Mouse (Mus musculus): ENCODE measurements around the gene Cyp2d9. TPM values are rescaled to one million over a fixed set of nuclear protein-coding genes. Genes with fewer than 3 reads are reported as not detected.
"Not testable (repeated sequence)": the region's sequence is repeated elsewhere in the genome, so short reads cannot be mapped to it uniquely, and the experiment has no call there.

The Cyp2d9 gene
- not detected for total RNA-seq (2022)

DNA sequence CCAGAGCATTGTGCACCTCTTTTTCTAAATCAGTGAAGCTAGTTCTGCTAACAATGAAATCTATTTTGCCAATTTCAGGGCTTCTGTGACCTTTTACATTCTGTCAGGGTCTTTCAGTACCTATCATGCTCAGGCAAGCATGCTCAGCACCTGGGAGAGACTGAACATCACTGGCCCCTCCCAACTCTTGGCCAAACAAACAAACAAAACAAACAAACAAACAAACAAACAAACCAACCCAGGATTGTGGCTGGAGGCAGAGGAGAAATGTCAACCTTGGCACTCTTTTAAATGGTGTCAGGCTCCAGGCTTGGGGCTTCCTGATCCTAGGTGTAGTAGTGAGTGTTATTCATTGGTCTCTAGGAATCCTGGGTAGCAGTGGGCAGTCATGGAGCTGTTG, at the start of gene Cyp2d9:
TSS of gene Cyp2d9 (plus strand) at position 301 of the 400 bp plus-strand sequence.
- DNase-seq (ENCODE audit: low spot score in 2 of 2): no peak

GRCm38 (mm10) chr15:82385729-82386128, 47.5 kb upstream of the Cyp2d9 start:
- DNase-seq (ENCODE audit: low spot score in 2 of 2): no peak

DNA sequence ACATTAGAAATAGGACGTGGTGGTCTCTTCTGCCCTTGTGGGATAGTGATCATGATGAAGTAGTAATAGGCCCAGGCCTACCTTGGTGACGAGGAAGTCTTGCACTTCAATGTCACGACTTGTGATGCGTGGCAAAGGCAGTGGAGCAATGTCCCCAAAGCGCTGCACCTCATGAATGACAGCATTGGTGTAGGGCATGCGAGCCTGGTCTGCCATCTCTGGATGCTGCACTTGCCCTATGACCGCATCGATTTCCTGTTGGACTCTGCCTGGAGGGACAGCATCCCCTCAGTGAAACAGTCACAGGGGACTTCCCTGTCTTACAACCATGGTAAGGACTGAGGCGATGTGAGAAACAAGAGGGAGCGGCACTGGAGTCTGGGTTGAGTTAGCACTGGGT, 43.3 kb upstream of the Cyp2d9 start:
- not testable (repeated sequence) for DNase-seq (ENCODE audit: low spot score in 2 of 2)

- DNase-seq (ENCODE audit: low spot score in 2 of 2): not testable (repeated sequence)
These were observed 39.3 kb upstream of the Cyp2d9 start, which contains the start of gene Cyp2d11 for GRCm38 (mm10) chr15:82393922-82394321. Gene Cyp2d11, minus strand, starts transcription at chr15:82394022.

DNA sequence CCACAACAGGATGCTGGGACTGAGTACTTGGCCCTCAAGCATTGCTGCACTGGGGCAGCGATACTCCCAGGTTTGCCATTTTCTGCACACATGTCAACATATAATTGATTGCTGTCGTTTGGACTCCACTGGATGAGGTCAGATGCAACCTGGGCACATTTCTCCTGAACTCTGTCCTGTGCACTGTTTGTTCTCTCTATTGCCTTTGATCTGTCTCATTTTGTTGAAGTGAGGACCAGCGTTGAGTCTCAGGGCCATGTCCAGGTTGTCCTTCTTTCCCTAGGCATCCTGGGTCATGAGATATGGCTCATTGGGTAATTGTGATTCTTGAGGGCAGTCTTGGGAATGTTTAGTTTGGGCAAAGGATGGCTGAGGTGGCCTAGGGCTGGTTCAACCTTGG, 37.3 kb upstream of the Cyp2d9 start:
- DNase-seq (ENCODE audit: low spot score in 2 of 2): not testable (repeated sequence)

GRCm38 (mm10) chr15:82401516-82401915, 31.7 kb upstream of the Cyp2d9 start:
- no peak for DNase-seq (ENCODE audit: low spot score in 2 of 2)

DNA sequence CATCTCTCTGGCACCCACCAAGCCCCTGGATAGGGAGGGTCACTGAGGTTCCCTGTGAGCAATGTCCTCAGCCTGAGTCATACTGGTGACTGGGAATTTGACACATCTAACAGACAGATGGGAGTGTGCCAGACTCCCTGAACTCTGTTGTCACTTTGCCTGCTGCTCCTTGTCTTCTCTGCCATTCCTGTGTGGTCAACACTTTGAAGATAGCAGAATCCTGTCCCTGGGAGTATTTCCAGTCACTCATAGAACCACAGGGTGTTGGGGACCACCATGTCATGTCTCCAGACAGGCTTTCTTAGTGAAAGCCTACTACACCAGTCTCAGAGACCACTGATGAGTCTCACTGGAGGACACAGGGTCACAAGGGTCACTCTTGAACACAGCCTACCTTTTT, 31.1 kb upstream of the Cyp2d9 start:
- no peak for DNase-seq (ENCODE audit: low spot score in 2 of 2)

GRCm38 (mm10) chr15:82402741-82403140, 30.5 kb upstream of the Cyp2d9 start:
- no peak for DNase-seq (ENCODE audit: low spot score in 2 of 2)

DNA sequence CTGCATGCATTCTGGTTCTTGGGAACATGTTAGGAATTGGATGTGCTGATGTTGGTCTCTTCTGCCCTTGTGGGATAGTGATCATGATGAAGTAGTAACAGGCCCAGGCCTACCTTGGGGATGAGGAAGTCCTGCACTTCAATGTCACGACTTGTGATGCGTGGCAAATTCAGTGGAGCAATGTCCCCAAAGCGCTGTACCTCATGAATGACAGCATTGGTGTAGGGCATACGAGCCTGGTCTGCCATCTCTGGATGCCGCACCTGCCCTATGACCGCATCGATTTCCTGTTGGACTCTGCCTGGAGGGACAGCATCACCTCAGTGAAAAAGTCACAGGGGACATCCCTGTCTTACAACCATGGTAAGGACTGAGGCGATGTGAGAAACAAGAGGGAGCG, 29.6 kb upstream of the Cyp2d9 start:
- no peak for DNase-seq (ENCODE audit: low spot score in 2 of 2)

DNA sequence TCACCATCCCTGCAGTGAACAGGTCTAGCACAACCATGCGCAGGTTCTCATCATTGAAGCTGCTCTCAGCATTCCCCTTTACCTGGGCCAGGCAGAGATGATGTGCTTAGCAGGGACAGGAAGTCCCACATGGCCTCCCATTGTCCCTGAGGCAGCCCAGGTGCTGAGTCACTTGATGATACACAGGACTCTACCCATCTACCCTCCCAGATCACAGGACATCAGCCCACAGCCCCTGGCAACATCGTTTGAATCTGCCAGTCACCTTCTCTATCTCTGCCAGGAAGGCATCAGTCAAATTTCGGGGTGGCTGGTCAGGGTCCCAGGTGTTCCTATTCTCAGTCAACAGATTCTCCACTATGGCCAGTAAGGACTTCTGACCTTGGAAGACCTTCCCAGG, 29.1 kb upstream of the Cyp2d9 start:
- DNase-seq (ENCODE audit: low spot score in 2 of 2): no peak

- DNase-seq (ENCODE audit: low spot score in 2 of 2): no peak
These were observed 26.3 kb upstream of the Cyp2d9 start, which contains the start of gene Cyp2d10 for GRCm38 (mm10) chr15:82406981-82407380. Gene Cyp2d10, minus strand, starts transcription at chr15:82407195.

DNA sequence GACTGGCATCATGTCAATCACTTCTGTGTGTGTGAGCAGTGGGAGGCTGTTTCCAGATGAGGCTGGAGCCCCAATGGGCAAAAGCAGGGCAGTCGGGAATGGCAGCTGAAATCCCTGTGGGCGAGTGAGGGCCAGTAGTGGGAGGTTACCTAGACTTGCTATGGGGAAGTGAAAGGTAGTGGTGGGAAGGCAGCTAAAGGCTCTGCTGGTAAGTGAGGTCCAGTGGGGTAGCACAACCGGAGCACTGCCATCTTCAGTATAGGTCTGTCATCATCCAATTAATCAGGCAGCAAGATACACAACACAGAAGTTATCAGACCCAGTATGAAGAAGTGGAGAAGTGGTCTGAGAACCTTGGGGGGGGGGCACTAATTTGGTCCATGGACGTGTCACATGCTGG, 25.7 kb upstream of the Cyp2d9 start:
- DNase-seq (ENCODE audit: low spot score in 2 of 2): no peak

GRCm38 (mm10) chr15:82416797-82417789, 16.1 kb upstream of the Cyp2d9 start:
- peak; percentile 55 to 74 for DNase-seq (ENCODE audit: low spot score in 2 of 2)

- no peak for DNase-seq (ENCODE audit: low spot score in 2 of 2)
These were observed 14.6 kb upstream of the Cyp2d9 start for GRCm38 (mm10) chr15:82418616-82419015.

GRCm38 (mm10) chr15:82422935-82423334, 10.3 kb upstream of the Cyp2d9 start:
- DNase-seq (ENCODE audit: low spot score in 2 of 2): no peak

DNA sequence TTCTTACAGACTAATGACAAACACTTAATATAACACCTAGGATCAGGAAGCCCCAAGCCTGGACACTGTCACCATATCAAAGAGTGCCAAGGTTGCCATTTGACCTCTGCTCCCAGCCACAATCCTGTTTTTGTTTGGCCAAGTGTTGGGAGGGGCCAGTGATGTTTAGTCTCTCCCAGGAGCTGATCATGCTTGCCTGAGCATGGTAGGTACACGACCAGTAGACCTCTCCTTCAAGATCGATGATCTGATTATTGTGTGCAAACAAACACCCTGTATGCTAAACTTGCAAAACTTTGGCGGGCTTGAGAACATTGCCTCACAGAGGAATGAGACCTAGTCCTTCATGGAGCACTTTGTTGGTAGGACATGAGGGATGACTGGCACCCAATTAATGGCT, 9.8 kb upstream of the Cyp2d9 start:
- no peak for DNase-seq (ENCODE audit: low spot score in 2 of 2)

- DNase-seq (ENCODE audit: low spot score in 2 of 2): no peak
These were observed 384 bp downstream of the Cyp2d9 start for GRCm38 (mm10) chr15:82433621-82434020.

GRCm38 (mm10) chr15:82434541-82434940, 1.3 kb downstream of the Cyp2d9 start:
- DNase-seq (ENCODE audit: low spot score in 2 of 2): no peak

DNA sequence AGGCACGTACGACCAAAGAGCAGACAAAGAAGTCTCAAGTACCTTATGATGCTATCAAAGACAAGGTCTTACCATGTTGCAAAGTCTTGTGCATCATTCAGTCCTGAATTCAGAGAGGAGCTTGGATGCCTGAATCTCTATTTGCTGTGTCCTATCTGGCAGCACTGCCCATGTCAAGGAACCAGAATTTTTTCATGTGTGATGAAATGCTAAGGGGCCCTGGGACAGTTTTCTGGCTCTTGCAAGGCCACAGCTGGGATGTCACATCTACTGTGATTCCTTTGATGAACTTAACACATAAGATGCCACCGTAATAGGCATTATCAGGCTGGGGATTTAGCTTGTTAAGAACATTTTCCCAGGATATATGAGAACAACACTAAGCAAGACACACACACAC, 1.8 kb downstream of the Cyp2d9 start:
- DNase-seq (ENCODE audit: low spot score in 2 of 2): no peak

- DNase-seq (ENCODE audit: low spot score in 2 of 2): no peak
These were observed 2.4 kb downstream of the Cyp2d9 start for GRCm38 (mm10) chr15:82435606-82436005.

GRCm38 (mm10) chr15:82437975-82438617, 4.9 kb downstream of the Cyp2d9 start:
- no peak for DNase-seq (ENCODE audit: low spot score in 2 of 2)

DNA sequence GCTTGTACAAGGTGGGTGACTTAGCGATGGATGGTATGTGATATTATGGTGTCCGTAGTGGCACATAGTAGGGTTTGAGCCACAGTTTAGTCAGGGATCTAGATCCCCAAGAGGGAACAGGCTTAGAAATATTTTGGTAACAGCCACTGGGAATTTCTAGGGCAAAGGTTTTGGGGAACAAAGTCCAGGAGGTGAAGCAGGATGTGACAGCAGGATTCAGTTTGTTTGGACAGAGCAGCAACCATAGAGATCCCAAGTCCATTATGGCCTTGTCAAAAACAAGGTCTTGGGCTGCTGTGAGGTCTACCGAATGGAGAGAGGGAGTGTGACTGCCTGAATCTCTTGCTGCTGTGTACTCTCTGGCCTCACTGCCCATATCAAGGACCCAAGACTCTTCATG, 10.4 kb downstream of the Cyp2d9 start:
- DNase-seq (ENCODE audit: low spot score in 2 of 2): no peak

All from left cerebral cortex, adult 8-10 months (tissue).